Mouse (Mus musculus): ENCODE data around the gene Acadvl. TPM values are rescaled to one million over a fixed set of nuclear protein-coding genes. Genes with fewer than 3 reads are reported as not detected.

Gene Acadvl
- polyA plus RNA-seq, 1 experiment, result 308 TPM

- Histone ChIP-seq H3K27me3 (replicated peaks; ENCODE audit: control insufficient read depth, insufficient read depth, low read length) (no peaks in the 10 kb centered on the region), H3K27ac (ENCODE audit: insufficient read depth, low read depth, low read length) (peak overlapping the region; percentile 80), H3K36me3 (ENCODE audit: control insufficient read depth, insufficient read depth, low read length) (peaks cover 2% of the 10 kb centered on the region; the same call in 1 of the 2 replicates), H3K4me1 (ENCODE audit: control insufficient read depth, insufficient read depth, low read length) (peaks cover 6% of the 10 kb centered on the region; the same call in 1 of the 2 replicates), H3K4me3 (ENCODE audit: insufficient read depth, low read depth, low read length) (peak overlapping the region; percentile 86)
- WGBS, result 1% methylated on average over 39 of the region's 44 CpGs
- peak; percentile 95 for DNase-seq
- TF ChIP-seq POLR2A (IDR thresholded peaks at IDR 0.05; ENCODE audit: low read depth, low read length), result no peak
- TF ChIP-seq CTCF (conservative IDR thresholded peaks at IDR 0.05; ENCODE audit: insufficient read depth, insufficient read length, low read depth, low read length), result no peak
Observed at GRCm38 (mm10) chr11:69997070-69997509, 18.1 kb downstream of the Acadvl start.

DNA sequence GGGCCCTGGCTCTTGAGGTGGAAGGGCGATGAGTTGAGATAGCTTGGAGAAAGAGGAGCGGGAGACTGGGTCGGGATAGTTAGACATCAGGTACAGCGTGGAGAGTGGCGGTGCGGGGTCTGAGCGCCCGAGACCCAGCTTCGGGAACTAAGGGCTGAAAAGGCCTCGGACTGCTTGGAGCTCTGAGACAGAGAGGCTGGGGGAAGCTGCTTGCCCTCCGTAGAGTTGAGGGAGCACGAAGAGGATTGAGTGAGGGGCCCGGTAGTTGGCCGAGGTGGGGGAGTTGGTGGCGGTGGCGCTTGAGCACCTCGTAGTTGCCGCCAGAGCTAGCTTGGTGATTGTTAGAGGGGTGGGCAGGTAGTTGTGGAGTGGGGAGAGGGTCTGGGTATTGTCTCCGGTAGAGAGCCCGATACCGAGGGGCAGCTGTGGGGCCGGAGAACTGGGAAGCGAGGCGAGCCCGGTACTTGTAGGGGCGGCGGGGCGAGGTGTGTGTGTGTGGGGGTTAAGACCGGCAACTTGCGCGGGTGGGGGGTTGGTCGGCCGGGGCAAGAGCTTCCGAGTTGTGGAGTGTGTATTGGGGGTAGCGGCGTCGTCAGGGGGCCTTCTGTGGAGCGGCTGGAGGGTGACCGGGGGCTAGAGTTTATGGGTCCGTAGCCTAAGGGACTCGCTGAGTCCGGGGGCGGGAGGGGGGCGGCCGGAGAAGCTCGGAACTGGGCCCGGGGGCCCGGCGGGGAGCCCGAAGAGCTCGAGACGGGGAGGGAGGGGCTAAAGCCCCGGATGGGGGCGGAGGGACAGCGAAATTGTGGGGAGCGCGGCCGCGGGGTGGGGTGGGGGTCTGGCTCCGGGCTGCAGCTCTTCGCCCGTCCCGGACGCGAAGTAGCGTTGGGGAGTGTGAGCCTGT is 18.8 kb downstream of the Acadvl start:
- peaks cover 6% of the 10 kb centered on the region; the same call in 1 of the 2 replicates for H3K4me1 ChIP-seq (ENCODE audit: control insufficient read depth, insufficient read depth, low read length)
- WGBS, result 1% methylated on average over 66 of the region's 66 CpGs
- H3K27ac ChIP-seq (ENCODE audit: insufficient read depth, low read depth, low read length), result peak overlapping the region; percentile 92
- DNase-seq, result peak; percentile 49
- H3K27me3 ChIP-seq (replicated peaks; ENCODE audit: control insufficient read depth, insufficient read depth, low read length), result no peaks in the 10 kb centered on the region
- no peak for TF ChIP-seq CTCF (conservative IDR thresholded peaks at IDR 0.05; ENCODE audit: insufficient read depth, insufficient read length, low read depth, low read length)
- no peak for TF ChIP-seq POLR2A (IDR thresholded peaks at IDR 0.05; ENCODE audit: low read depth, low read length)
- peak overlapping the region; percentile 86 for H3K4me3 ChIP-seq (ENCODE audit: insufficient read depth, low read depth, low read length)
- peaks cover 2% of the 10 kb centered on the region; the same call in 1 of the 2 replicates for H3K36me3 ChIP-seq (ENCODE audit: control insufficient read depth, insufficient read depth, low read length)

DNA sequence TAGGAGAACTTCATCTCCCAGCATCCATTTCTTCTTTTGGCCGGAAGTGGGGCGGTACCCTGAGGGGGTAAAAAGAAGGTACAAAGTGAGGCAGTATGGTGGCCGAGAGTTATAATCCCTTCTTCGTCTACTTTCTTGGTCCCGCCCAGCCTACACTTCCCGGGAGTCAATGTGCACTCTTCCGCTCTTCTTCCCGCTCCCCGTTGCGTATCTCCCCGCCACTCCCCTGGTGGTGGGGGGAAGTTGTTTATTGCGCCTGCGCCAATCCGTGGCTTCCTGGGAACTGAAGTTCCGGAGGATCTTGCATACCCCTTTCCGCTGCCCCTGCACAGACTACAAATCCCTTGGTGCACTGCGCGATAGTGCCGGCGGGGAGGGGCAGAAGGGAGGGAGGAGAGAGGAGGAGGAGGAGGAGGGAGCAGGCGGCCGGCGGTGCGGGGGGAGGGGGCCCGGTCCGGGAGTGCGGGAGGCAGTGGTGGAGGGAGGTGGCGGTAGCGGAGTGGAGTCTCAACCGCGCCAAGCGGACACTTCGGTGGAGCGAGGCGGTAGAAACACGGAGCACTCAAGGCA is 19.7 kb downstream of the Acadvl start, which contains the start of gene Phf23:
TSS of gene Phf23 (plus strand) at position 387 of the 570 bp plus-strand sequence.
- Histone ChIP-seq H3K27me3 (replicated peaks; ENCODE audit: control insufficient read depth, insufficient read depth, low read length) (no peaks in the 10 kb centered on the region), H3K4me3 (ENCODE audit: insufficient read depth, low read depth, low read length) (peak within 1 kb of the TSS; percentile 86), H3K4me1 (ENCODE audit: control insufficient read depth, insufficient read depth, low read length) (peaks cover 6% of the 10 kb centered on the region; the same call in 1 of the 2 replicates), H3K27ac (ENCODE audit: insufficient read depth, low read depth, low read length) (peak within 1 kb of the TSS; percentile 92), H3K36me3 (ENCODE audit: control insufficient read depth, insufficient read depth, low read length) (peaks cover 2% of the 10 kb centered on the region; the same call in 1 of the 2 replicates)
- TF ChIP-seq POLR2A (IDR thresholded peaks at IDR 0.05; ENCODE audit: low read depth, low read length) (peak; percentile 44), CTCF (conservative IDR thresholded peaks at IDR 0.05; ENCODE audit: insufficient read depth, insufficient read length, low read depth, low read length) (peak; percentile 41)
- peak; percentile 99 for DNase-seq
- under 1% methylated on average over 36 of the region's 36 CpGs for WGBS

GRCm38 (mm10) chr11:69994401-69995090 is 20.7 kb downstream of the Acadvl start:
- no peak overlapping the region for H3K27ac ChIP-seq (ENCODE audit: insufficient read depth, low read depth, low read length)
- no peaks in the 10 kb centered on the region for H3K27me3 ChIP-seq (replicated peaks; ENCODE audit: control insufficient read depth, insufficient read depth, low read length)
- WGBS, result 84% methylated on average over 11 of the region's 11 CpGs
- H3K4me1 ChIP-seq (ENCODE audit: control insufficient read depth, insufficient read depth, low read length), result peaks cover 3% of the 10 kb centered on the region; the same call in 1 of the 2 replicates
- TF ChIP-seq CTCF (conservative IDR thresholded peaks at IDR 0.05; ENCODE audit: insufficient read depth, insufficient read length, low read depth, low read length), result no peak
- no peak for TF ChIP-seq POLR2A (IDR thresholded peaks at IDR 0.05; ENCODE audit: low read depth, low read length)
- DNase-seq, result no peak
- H3K36me3 ChIP-seq (ENCODE audit: control insufficient read depth, insufficient read depth, low read length), result peaks cover 2% of the 10 kb centered on the region; the same call in 1 of the 2 replicates
- no peak overlapping the region for H3K4me3 ChIP-seq (ENCODE audit: insufficient read depth, low read depth, low read length)

GRCm38 (mm10) chr11:69992932-69993331 is 22.3 kb downstream of the Acadvl start:
- Histone ChIP-seq H3K27me3 (replicated peaks; ENCODE audit: control insufficient read depth, insufficient read depth, low read length) (no peaks in the 10 kb centered on the region), H3K36me3 (ENCODE audit: control insufficient read depth, insufficient read depth, low read length) (peaks cover 2% of the 10 kb centered on the region; the same call in 1 of the 2 replicates), H3K4me1 (ENCODE audit: control insufficient read depth, insufficient read depth, low read length) (peaks cover 3% of the 10 kb centered on the region; the same call in 1 of the 2 replicates), H3K4me3 (ENCODE audit: insufficient read depth, low read depth, low read length) (no peak overlapping the region), H3K27ac (ENCODE audit: insufficient read depth, low read depth, low read length) (no peak overlapping the region; the same call in 1 of the 2 replicates)
- TF ChIP-seq CTCF (conservative IDR thresholded peaks at IDR 0.05; ENCODE audit: insufficient read depth, insufficient read length, low read depth, low read length) (no peak), POLR2A (IDR thresholded peaks at IDR 0.05; ENCODE audit: low read depth, low read length) (no peak)
- DNase-seq, result no peak
- WGBS, result 87% methylated on average over 3 of the region's 3 CpGs

- no peak for TF ChIP-seq CTCF (conservative IDR thresholded peaks at IDR 0.05; ENCODE audit: insufficient read depth, insufficient read length, low read depth, low read length)
- no peak for TF ChIP-seq POLR2A (IDR thresholded peaks at IDR 0.05; ENCODE audit: low read depth, low read length)
- DNase-seq, result peak; percentile 63
- 31% methylated on average over 10 of the region's 10 CpGs for WGBS
- peak overlapping the region; percentile 47 for H3K4me3 ChIP-seq (ENCODE audit: insufficient read depth, low read depth, low read length)
- H3K27me3 ChIP-seq (replicated peaks; ENCODE audit: control insufficient read depth, insufficient read depth, low read length), result no peaks in the 10 kb centered on the region
- H3K27ac ChIP-seq (ENCODE audit: insufficient read depth, low read depth, low read length), result no peak overlapping the region; the same call in 1 of the 2 replicates
- H3K4me1 ChIP-seq (ENCODE audit: control insufficient read depth, insufficient read depth, low read length), result peaks cover 3% of the 10 kb centered on the region; the same call in 1 of the 2 replicates
- H3K36me3 ChIP-seq (ENCODE audit: control insufficient read depth, insufficient read depth, low read length), result peaks cover 2% of the 10 kb centered on the region; the same call in 1 of the 2 replicates
Observed at GRCm38 (mm10) chr11:69992396-69992795, 22.8 kb downstream of the Acadvl start.

Data from kidney, adult 2 months (tissue).